Mouse (Mus musculus) spleen, embryonic (tissue): ENCODE measurements around the gene Fndc3b.

Source experiments
- CTCF ChIA-PET: fragments of 350-600 bp; sonication (Branson Sonifier 250); formaldehyde crosslinking; loops from one replicate; lab custom pipeline; 2022; lab: Charles Lee

The Fndc3b gene

GRCm38 (mm10) chr3:27466297-27466901 is 244.7 kb downstream of the Fndc3b start:
- CTCF ChIA-PET: no interaction called here

GRCm38 (mm10) chr3:27463373-27463772 is 247.7 kb downstream of the Fndc3b start:
- CTCF ChIA-PET: no interaction called here

- CTCF ChIA-PET: no interaction called here
Observed at GRCm38 (mm10) chr3:27462934-27463333, 248.2 kb downstream of the Fndc3b start.

- CTCF ChIA-PET: no interaction called here
Observed at GRCm38 (mm10) chr3:27462316-27462902, 248.7 kb downstream of the Fndc3b start.

- CTCF ChIA-PET: no interaction called here
Observed at GRCm38 (mm10) chr3:27461861-27462260, 249.2 kb downstream of the Fndc3b start.

GRCm38 (mm10) chr3:27461037-27461436 is 250.1 kb downstream of the Fndc3b start:
- CTCF ChIA-PET: interaction anchor here (0.7 kb wide), 1 partner anchor 428 kb away, joined by 4 read pairs; no protein-coding TSS in a partner anchor

- CTCF ChIA-PET: no interaction called here
Observed at GRCm38 (mm10) chr3:27458416-27458815, 252.7 kb downstream of the Fndc3b start.

GRCm38 (mm10) chr3:27456514-27456913 is 254.6 kb downstream of the Fndc3b start:
- CTCF ChIA-PET: no interaction called here

GRCm38 (mm10) chr3:27454402-27455195 is 256.5 kb downstream of the Fndc3b start:
- CTCF ChIA-PET: no interaction called here

GRCm38 (mm10) chr3:27453453-27454098 is 257.5 kb downstream of the Fndc3b start:
- CTCF ChIA-PET: no interaction called here

GRCm38 (mm10) chr3:27449447-27449846 is 261.7 kb downstream of the Fndc3b start:
- CTCF ChIA-PET: no interaction called here

- CTCF ChIA-PET: no interaction called here
Observed at GRCm38 (mm10) chr3:27448367-27448766, 262.7 kb downstream of the Fndc3b start.

GRCm38 (mm10) chr3:27439704-27440103 is 271.4 kb downstream of the Fndc3b start:
- CTCF ChIA-PET: no interaction called here

- CTCF ChIA-PET: no interaction called here
Observed at GRCm38 (mm10) chr3:27435096-27435620, 275.9 kb downstream of the Fndc3b start.

- CTCF ChIA-PET: interaction anchor here (0.7 kb wide), 1 partner anchor 97 kb away, joined by 13 read pairs; no protein-coding TSS in a partner anchor
Observed at GRCm38 (mm10) chr3:27432981-27433380, 278.1 kb downstream of the Fndc3b start.

- CTCF ChIA-PET: no interaction called here
Observed at GRCm38 (mm10) chr3:27430621-27431263, 280.4 kb downstream of the Fndc3b start.

- CTCF ChIA-PET: no interaction called here
Observed at GRCm38 (mm10) chr3:27427406-27427805, 283.7 kb downstream of the Fndc3b start.

GRCm38 (mm10) chr3:27424049-27424667 is 286.9 kb downstream of the Fndc3b start:
- CTCF ChIA-PET: no interaction called here

GRCm38 (mm10) chr3:27422521-27422920 is 288.6 kb downstream of the Fndc3b start:
- CTCF ChIA-PET: no interaction called here

- CTCF ChIA-PET: no interaction called here
Observed at GRCm38 (mm10) chr3:27421980-27422379, 289.1 kb downstream of the Fndc3b start.

- CTCF ChIA-PET: no interaction called here
Observed at GRCm38 (mm10) chr3:27418602-27419001, 292.5 kb downstream of the Fndc3b start.
